Mouse (Mus musculus): ENCODE measurements around the gene Cyp2c23. TPM values are rescaled to one million over a fixed set of nuclear protein-coding genes. Genes with fewer than 3 reads are reported as not detected.

The Cyp2c23 gene
- polyA plus RNA-seq, 1 experiment from 2014 or later: not detected

DNA sequence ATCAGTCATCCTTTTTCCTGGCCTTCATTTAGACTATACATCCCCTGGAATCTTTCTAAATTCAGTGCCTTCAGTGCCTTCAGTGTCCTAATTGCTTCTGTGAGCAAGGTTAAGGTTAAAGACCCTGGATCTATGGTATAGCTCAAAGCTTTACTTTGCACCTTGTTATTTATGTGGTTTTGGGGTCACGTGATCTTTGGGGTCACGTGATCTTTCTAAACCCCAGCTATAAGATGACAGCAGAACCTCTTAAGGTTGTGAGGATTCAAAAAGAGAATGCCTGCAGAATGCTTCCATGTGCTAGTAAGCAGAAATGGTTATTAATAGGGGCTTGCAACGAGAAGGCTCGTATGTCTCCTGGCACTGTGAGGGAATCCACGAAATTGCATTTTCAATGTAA lies 4.4 kb upstream of the Cyp2c23 start:
- Histone ChIP-seq H3K27me3 (ENCODE audit: control insufficient read depth, insufficient read depth, low read length) (no peaks in the 10 kb centered on the region), H3K9ac (replicated peaks; ENCODE audit: low read length) (no peak overlapping the region), H3K4me3 (replicated peaks; ENCODE audit: low read depth, low read length) (no peak overlapping the region), H3K27ac (replicated peaks; ENCODE audit: low read depth, low read length) (no peak overlapping the region), H3K4me1 (ENCODE audit: control insufficient read depth, insufficient read depth, low read length) (no peaks in the 10 kb centered on the region), H3K9me3 (ENCODE audit: control insufficient read depth, low read length) (no peaks in the 10 kb centered on the region), H3K4me2 (ENCODE audit: low read length) (no peak overlapping the region), H3K36me3 (ENCODE audit: control insufficient read depth, insufficient read depth, low read length) (peaks cover 45% of the 10 kb centered on the region)
- no peak for ATAC-seq (ENCODE audit: low FRiP score, low TSS enrichment)
- no peak for DNase-seq
- WGBS: 95% methylated on average over 5 of the region's 5 CpGs

DNA sequence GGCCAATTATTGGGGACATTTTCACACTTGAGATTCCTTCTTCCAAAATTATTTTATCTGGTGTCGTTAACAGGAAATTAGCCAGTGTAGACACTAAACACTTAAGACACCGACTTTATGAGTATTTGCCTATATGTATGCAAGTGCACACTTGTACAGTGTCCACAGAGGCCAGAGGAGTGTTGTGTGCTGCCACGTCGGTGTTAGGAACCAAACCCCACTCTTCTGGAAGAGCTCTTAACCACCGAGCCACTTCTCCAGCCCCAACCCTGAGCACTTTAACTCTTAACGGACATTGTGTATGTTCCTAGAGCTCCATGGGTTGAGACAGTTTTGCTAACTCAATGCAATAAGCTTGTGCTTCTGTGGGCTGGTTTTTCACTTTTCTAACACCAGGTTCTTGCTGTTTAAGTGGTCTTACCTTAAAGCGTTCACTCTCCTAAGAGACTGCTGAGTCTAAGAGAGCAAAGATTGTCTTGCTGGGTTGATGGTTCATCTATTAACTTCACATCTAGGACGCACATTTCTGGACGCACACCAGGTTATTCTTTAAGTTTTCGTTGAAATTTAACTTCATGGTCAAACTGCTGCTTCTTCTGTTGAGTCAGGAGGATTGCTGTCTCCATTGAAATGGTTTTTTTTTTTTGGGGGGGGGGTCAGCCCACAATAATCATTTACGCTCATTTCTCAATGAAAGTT lies 3.2 kb upstream of the Cyp2c23 start:
- Histone ChIP-seq H3K9ac (replicated peaks; ENCODE audit: low read length) (no peak overlapping the region), H3K4me3 (replicated peaks; ENCODE audit: low read depth, low read length) (no peak overlapping the region), H3K27ac (replicated peaks; ENCODE audit: low read depth, low read length) (no peak overlapping the region), H3K4me2 (ENCODE audit: low read length) (no peak overlapping the region), H3K9me3 (ENCODE audit: control insufficient read depth, low read length) (no peaks in the 10 kb centered on the region), H3K36me3 (ENCODE audit: control insufficient read depth, insufficient read depth, low read length) (peaks cover 33% of the 10 kb centered on the region), H3K4me1 (ENCODE audit: control insufficient read depth, insufficient read depth, low read length) (no peaks in the 10 kb centered on the region), H3K27me3 (ENCODE audit: control insufficient read depth, insufficient read depth, low read length) (no peaks in the 10 kb centered on the region)
- WGBS: 93% methylated on average over 11 of the region's 11 CpGs
- DNase-seq (no peak), ATAC-seq (ENCODE audit: low FRiP score, low TSS enrichment) (no peak)

DNA sequence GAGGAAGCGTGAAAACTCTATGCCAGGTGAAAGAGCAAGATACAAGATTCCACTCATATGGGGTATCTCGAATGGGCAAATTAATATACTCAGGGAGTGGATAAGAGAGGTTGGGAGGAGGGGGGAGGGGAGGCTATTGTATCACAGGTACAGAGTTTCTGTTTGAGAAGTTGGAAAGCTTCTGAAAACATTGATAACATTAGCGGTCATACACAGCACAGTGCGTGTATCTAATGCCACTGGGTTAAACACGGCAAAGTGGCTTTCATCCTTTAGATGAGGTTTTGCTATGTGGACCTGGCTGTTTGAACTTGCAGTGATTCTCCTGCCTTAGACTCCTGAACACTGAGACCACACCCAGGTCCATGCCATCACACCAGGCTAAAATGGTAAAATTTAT lies 1.0 kb upstream of the Cyp2c23 start:
- Histone ChIP-seq H3K27me3 (ENCODE audit: control insufficient read depth, insufficient read depth, low read length) (no peaks in the 10 kb centered on the region), H3K9ac (replicated peaks; ENCODE audit: low read length) (no peak overlapping the region), H3K27ac (replicated peaks; ENCODE audit: low read depth, low read length) (no peak overlapping the region), H3K4me1 (ENCODE audit: control insufficient read depth, insufficient read depth, low read length) (no peaks in the 10 kb centered on the region), H3K4me3 (replicated peaks; ENCODE audit: low read depth, low read length) (no peak overlapping the region), H3K36me3 (ENCODE audit: control insufficient read depth, insufficient read depth, low read length) (peaks cover 13% of the 10 kb centered on the region), H3K4me2 (ENCODE audit: low read length) (no peak overlapping the region), H3K9me3 (ENCODE audit: control insufficient read depth, low read length) (no peaks in the 10 kb centered on the region)
- no peak for ATAC-seq (ENCODE audit: low FRiP score, low TSS enrichment)
- no peak for DNase-seq
- WGBS: 90% methylated on average over 5 of the region's 5 CpGs

DNA sequence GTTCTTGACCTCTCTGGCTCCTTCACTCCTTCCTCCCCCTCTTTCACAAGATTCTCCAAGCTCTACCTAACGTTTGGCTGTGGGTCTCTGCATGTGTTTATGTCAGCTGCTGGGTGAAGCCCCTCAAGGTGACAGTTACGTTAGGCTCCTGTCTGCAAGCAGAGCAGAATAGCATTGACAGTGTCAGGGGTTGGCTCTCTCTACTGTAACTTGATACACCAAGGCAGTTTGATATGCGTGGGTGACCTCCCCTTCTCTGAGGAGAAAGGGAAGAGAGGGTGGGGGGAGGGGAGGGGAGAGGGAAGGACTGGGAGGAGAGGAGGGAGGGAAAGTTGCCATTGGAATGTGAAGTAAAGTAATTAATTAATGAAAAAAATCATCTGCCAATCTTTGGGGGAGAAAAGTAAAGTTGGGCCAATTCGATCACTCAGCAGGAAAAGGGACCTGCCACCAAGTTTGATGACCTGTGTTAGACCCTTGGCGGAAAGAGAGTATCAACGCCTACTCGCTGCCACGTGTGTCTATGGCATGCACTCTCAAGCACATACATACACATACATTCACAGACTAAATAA lies 2.0 kb downstream of the Cyp2c23 start:
- no peak overlapping the region for H3K27ac ChIP-seq (replicated peaks; ENCODE audit: low read depth, low read length)
- no peaks in the 10 kb centered on the region for H3K27me3 ChIP-seq (ENCODE audit: control insufficient read depth, insufficient read depth, low read length)
- 69% methylated on average over 8 of the region's 8 CpGs for WGBS
- DNase-seq (no peak), ATAC-seq (ENCODE audit: low FRiP score, low TSS enrichment) (no peak)
- H3K36me3 ChIP-seq (ENCODE audit: control insufficient read depth, insufficient read depth, low read length): no peaks in the 10 kb centered on the region
- no peak overlapping the region for H3K9ac ChIP-seq (replicated peaks; ENCODE audit: low read length)
- no peak overlapping the region for H3K4me3 ChIP-seq (replicated peaks; ENCODE audit: low read depth, low read length)
- no peaks in the 10 kb centered on the region for H3K9me3 ChIP-seq (ENCODE audit: control insufficient read depth, low read length)
- no peak overlapping the region for H3K4me2 ChIP-seq (ENCODE audit: low read length)
- H3K4me1 ChIP-seq (ENCODE audit: control insufficient read depth, insufficient read depth, low read length): no peaks in the 10 kb centered on the region

DNA sequence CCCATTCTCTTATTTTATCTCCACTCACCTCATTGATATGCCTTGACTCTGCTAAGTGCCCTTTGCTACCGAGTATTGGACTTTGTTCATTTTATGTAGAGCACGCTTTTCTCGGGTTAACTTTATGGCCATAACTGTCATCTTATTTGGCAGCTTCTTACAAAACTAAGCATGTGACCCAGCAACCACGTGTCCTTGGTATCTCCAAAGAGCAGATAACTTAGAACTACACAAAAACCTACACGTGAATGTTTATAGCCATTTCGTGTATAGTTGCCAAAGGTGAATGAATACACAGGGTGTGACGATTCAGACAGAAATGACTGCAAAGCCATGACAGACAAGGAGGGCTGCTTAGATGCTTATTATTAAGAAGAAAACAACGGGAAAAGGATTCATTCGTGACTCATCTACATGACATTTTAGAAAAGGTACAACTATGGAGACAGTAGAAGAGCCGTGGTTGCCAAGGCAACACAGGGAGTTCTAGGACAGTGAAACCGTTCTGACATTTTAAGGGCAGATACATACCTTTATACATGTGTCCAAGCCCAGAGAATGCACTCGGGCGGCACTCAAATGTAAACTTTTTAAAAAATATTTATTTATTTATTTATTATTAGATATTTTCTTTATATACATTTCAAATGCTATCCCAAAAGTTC lies 4.0 kb downstream of the Cyp2c23 start:
- DNase-seq (no peak), ATAC-seq (ENCODE audit: low FRiP score, low TSS enrichment) (no peak)
- no peaks in the 10 kb centered on the region for H3K36me3 ChIP-seq (ENCODE audit: control insufficient read depth, insufficient read depth, low read length)
- H3K4me2 ChIP-seq (ENCODE audit: low read length): no peak overlapping the region
- H3K9ac ChIP-seq (replicated peaks; ENCODE audit: low read length): no peak overlapping the region
- no peak overlapping the region for H3K4me3 ChIP-seq (replicated peaks; ENCODE audit: low read depth, low read length)
- H3K27me3 ChIP-seq (ENCODE audit: control insufficient read depth, insufficient read depth, low read length): no peaks in the 10 kb centered on the region
- no peaks in the 10 kb centered on the region for H3K9me3 ChIP-seq (ENCODE audit: control insufficient read depth, low read length)
- WGBS: 90% methylated on average over 13 of the region's 13 CpGs
- H3K27ac ChIP-seq (replicated peaks; ENCODE audit: low read depth, low read length): no peak overlapping the region
- no peaks in the 10 kb centered on the region for H3K4me1 ChIP-seq (ENCODE audit: control insufficient read depth, insufficient read depth, low read length)

DNA sequence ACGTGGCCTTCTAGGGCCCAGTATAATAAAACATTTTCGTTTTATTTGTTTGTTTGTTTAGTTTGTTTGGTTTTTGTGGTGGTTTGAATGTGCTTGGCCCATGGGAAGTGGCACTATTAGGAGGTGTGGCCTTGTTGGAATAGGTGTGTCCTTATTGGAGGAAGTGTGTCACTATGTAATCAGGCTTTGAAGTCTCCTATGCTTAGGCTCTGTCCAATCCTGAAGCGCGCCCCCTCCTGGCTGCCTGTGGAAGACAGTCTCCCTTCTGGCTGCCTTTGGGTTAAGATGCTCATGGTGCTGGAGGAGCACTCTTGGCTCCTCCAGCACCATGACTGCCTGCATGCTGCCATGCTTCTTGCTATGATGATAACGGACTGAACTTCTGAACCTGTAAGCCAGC lies 5.9 kb downstream of the Cyp2c23 start:
- no peaks in the 10 kb centered on the region for H3K27me3 ChIP-seq (ENCODE audit: control insufficient read depth, insufficient read depth, low read length)
- no peak overlapping the region for H3K4me2 ChIP-seq (ENCODE audit: low read length)
- 70% methylated on average over 5 of the region's 5 CpGs for WGBS
- DNase-seq (no peak), ATAC-seq (ENCODE audit: low FRiP score, low TSS enrichment) (no peak)
- no peak overlapping the region for H3K4me3 ChIP-seq (replicated peaks; ENCODE audit: low read depth, low read length)
- H3K9ac ChIP-seq (replicated peaks; ENCODE audit: low read length): no peak overlapping the region
- H3K4me1 ChIP-seq (ENCODE audit: control insufficient read depth, insufficient read depth, low read length): no peaks in the 10 kb centered on the region
- no peak overlapping the region for H3K27ac ChIP-seq (replicated peaks; ENCODE audit: low read depth, low read length)
- H3K9me3 ChIP-seq (ENCODE audit: control insufficient read depth, low read length): no peaks in the 10 kb centered on the region
- H3K36me3 ChIP-seq (ENCODE audit: control insufficient read depth, insufficient read depth, low read length): no peaks in the 10 kb centered on the region

DNA sequence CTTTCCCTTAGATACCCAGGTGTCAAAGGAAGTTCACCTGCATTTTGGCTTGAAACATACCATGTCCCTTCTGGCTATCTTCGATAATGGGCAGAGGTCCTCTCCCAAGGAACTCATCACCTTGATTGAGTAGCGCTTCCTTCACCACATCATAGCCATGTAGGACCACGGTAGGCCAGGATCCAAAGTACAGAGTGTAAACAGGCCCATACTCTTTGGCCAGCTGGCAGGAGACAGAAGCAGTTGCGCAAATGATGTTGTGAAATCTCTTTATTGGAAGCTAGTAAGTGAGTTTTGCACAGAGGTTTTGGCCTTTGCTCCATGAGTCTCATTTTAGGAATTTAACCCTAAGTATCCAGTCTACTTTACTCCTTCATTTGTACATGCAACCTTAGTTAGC lies 7.5 kb downstream of the Cyp2c23 start:
- Histone ChIP-seq H3K4me1 (ENCODE audit: control insufficient read depth, insufficient read depth, low read length) (no peaks in the 10 kb centered on the region), H3K4me3 (replicated peaks; ENCODE audit: low read depth, low read length) (no peak overlapping the region), H3K27me3 (ENCODE audit: control insufficient read depth, insufficient read depth, low read length) (no peaks in the 10 kb centered on the region), H3K9me3 (ENCODE audit: control insufficient read depth, low read length) (no peaks in the 10 kb centered on the region), H3K9ac (replicated peaks; ENCODE audit: low read length) (no peak overlapping the region), H3K4me2 (ENCODE audit: low read length) (no peak overlapping the region), H3K36me3 (ENCODE audit: control insufficient read depth, insufficient read depth, low read length) (no peaks in the 10 kb centered on the region), H3K27ac (replicated peaks; ENCODE audit: low read depth, low read length) (no peak overlapping the region)
- ATAC-seq (ENCODE audit: low FRiP score, low TSS enrichment) (no peak), DNase-seq (no peak)
- 94% methylated on average over 4 of the region's 4 CpGs for WGBS

DNA sequence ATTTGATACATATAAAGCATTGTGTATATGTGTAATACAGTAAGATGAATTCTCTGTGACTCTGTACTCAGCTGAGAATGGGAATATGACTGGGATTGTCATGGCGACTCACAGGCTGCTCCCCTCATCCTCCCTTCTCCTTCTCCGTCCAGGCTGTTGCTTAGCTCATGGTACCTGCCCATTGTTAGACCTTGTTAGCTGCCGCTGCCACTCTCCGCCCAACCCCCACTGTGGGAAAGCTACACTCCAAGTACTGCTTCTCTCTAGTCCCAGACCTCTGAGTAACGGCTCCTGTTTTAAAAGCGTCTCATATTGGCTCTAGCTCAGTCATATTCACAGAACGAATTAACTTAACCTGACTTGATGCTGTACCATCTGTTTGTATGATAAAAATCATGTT lies 9.3 kb downstream of the Cyp2c23 start:
- Histone ChIP-seq H3K27me3 (ENCODE audit: control insufficient read depth, insufficient read depth, low read length) (no peaks in the 10 kb centered on the region), H3K4me1 (ENCODE audit: control insufficient read depth, insufficient read depth, low read length) (no peaks in the 10 kb centered on the region), H3K36me3 (ENCODE audit: control insufficient read depth, insufficient read depth, low read length) (no peaks in the 10 kb centered on the region), H3K9ac (replicated peaks; ENCODE audit: low read length) (no peak overlapping the region), H3K4me3 (replicated peaks; ENCODE audit: low read depth, low read length) (no peak overlapping the region), H3K4me2 (ENCODE audit: low read length) (no peak overlapping the region), H3K9me3 (ENCODE audit: control insufficient read depth, low read length) (no peaks in the 10 kb centered on the region), H3K27ac (replicated peaks; ENCODE audit: low read depth, low read length) (no peak overlapping the region)
- 68% methylated on average over 7 of the region's 7 CpGs for WGBS
- ATAC-seq (ENCODE audit: low FRiP score, low TSS enrichment) (no peak), DNase-seq (no peak)

DNA sequence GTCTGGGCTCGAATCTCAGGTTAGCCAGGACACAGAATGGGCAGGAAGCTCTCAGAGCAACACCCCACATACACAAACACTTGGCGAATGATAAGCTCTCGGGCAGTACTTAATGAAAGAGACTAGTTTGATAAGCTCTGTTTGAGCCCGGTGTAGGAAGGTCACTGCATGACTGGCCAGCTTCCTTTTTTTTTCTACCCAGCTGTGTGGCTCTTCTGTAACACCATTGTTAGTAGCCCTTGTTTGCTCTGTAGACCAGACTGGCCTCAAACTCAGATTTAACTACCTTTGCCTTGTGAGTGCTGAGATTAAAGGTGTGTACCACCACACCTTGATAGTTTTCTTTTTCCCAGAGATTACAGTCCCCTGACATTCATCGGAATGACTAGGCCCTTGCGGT lies 15.1 kb downstream of the Cyp2c23 start:
- Histone ChIP-seq H3K4me1 (ENCODE audit: control insufficient read depth, insufficient read depth, low read length) (no peaks in the 10 kb centered on the region), H3K9me3 (ENCODE audit: control insufficient read depth, low read length) (no peaks in the 10 kb centered on the region), H3K27ac (replicated peaks; ENCODE audit: low read depth, low read length) (no peak overlapping the region), H3K27me3 (ENCODE audit: control insufficient read depth, insufficient read depth, low read length) (no peaks in the 10 kb centered on the region), H3K4me2 (ENCODE audit: low read length) (no peak overlapping the region), H3K9ac (replicated peaks; ENCODE audit: low read length) (no peak overlapping the region), H3K4me3 (replicated peaks; ENCODE audit: low read depth, low read length) (no peak overlapping the region), H3K36me3 (ENCODE audit: control insufficient read depth, insufficient read depth, low read length) (no peaks in the 10 kb centered on the region)
- 83% methylated on average over 6 of the region's 6 CpGs for WGBS
- ATAC-seq (ENCODE audit: low FRiP score, low TSS enrichment): no peak
- DNase-seq: no peak

Measured in midbrain, embryonic 14.5 days (tissue).